Mouse (Mus musculus) stomach, postnatal 0 days (tissue): ENCODE measurements around the gene Eif3b.

ENCODE experiments used
- CTCF ChIP-seq: IDR thresholded peaks from 2 replicates; pipeline ENCODE4 v1.5.1; 2016; ENCODE audit warnings: antibody characterized with exemption, low read depth, mild to moderate bottlenecking, moderate library complexity
- EP300 ChIP-seq: optimal IDR thresholded peaks from 2 replicates; pipeline ENCODE3; 2016; ENCODE audit warnings: antibody characterized with exemption

GRCm38 (mm10) chr5:140391435-140391834, 27.7 kb upstream of the Eif3b start:
- TF ChIP-seq CTCF = no peak
- no peak for TF ChIP-seq EP300
